8 mouse cellular contexts compared by ENCODE assay signal in genomic region chr19:36687843-36688637, GRCm38 (mm10). TPM values are rescaled to one million over a fixed set of nuclear protein-coding genes. Genes with fewer than 3 reads are reported as not detected.
DNase-seq lines count a peak whose midpoint lies in the region; ATAC-seq lines count a peak whose summit lies in the region.

No protein-coding gene starts in this region.

- no peaks in the 10 kb centered on the region for H3K9me3 ChIP-seq in forebrain, embryonic 16.5 days (ENCODE audit: control insufficient read depth, low read length)
- H3K9me3 ChIP-seq in midbrain, embryonic 14.5 days (ENCODE audit: control insufficient read depth, low read length), result no peaks in the 10 kb centered on the region

- 37% methylated on average over 8 of the region's 8 CpGs for WGBS in forebrain, embryonic 16.5 days
- WGBS in midbrain, embryonic 14.5 days, result 76% methylated on average over 8 of the region's 8 CpGs

- no peaks in the 10 kb centered on the region for H3K27me3 ChIP-seq in forebrain, embryonic 16.5 days (replicated peaks; ENCODE audit: control insufficient read depth, insufficient read depth, low read length)
- no peaks in the 10 kb centered on the region for H3K27me3 ChIP-seq in midbrain, embryonic 14.5 days (ENCODE audit: control insufficient read depth, insufficient read depth, low read length)

- peak; percentile 81 for ATAC-seq in forebrain, embryonic 16.5 days
- peak; percentile 41; the same call in 1 of the 2 replicates for ATAC-seq in midbrain, embryonic 14.5 days (ENCODE audit: low FRiP score, low TSS enrichment)
- no peak for ATAC-seq in CD4-positive, CD25-positive, alpha-beta regulatory T cell, adult 4 months

- H3K4me1 ChIP-seq in forebrain, embryonic 16.5 days (replicated peaks; ENCODE audit: control insufficient read depth, insufficient read depth, low read length), result peaks cover 14% of the 10 kb centered on the region
- peaks cover 6% of the 10 kb centered on the region for H3K4me1 ChIP-seq in midbrain, embryonic 14.5 days (ENCODE audit: control insufficient read depth, insufficient read depth, low read length)

- no peak overlapping the region for H3K9ac ChIP-seq in forebrain, embryonic 16.5 days (replicated peaks; ENCODE audit: low read depth, low read length)
- H3K9ac ChIP-seq in midbrain, embryonic 14.5 days (replicated peaks; ENCODE audit: low read length), result no peak overlapping the region

- no peaks in the 10 kb centered on the region for H3K36me3 ChIP-seq in forebrain, embryonic 16.5 days (ENCODE audit: control insufficient read depth, insufficient read depth)
- no peaks in the 10 kb centered on the region for H3K36me3 ChIP-seq in midbrain, embryonic 14.5 days (ENCODE audit: control insufficient read depth, insufficient read depth, low read length)

- H3K4me2 ChIP-seq in forebrain, embryonic 16.5 days (ENCODE audit: low read length), result no peak overlapping the region
- no peak overlapping the region for H3K4me2 ChIP-seq in midbrain, embryonic 14.5 days (ENCODE audit: low read length)

- H3K27ac ChIP-seq in forebrain, embryonic 16.5 days (ENCODE audit: low read length), result peak overlapping the region; percentile 64
- H3K27ac ChIP-seq in midbrain, embryonic 14.5 days (replicated peaks; ENCODE audit: low read depth, low read length), result 0 out of 2 replicates have a peak overlapping the region, but pooled peaks have one; percentile 42

- peak; percentile 43 for DNase-seq in right cerebral cortex, postnatal 14 days
- DNase-seq in right cerebral cortex, postnatal 25 days, result no peak
- DNase-seq in heart, postnatal 14 days, result peak; percentile 77 to 84
- DNase-seq in layer of hippocampus, adult 9-11 months, result peak; percentile 48
- peak; percentile 78 for DNase-seq in midbrain, embryonic 14.5 days
- DNase-seq in embryo, embryonic 10 days (ENCODE audit: low spot score), result no peak

- intact Hi-C loops in heart, postnatal 14 days (cut with DNase I), result loop anchor here (2.0 kb wide), 1 partner anchor 49 kb away; the partner anchor contains the start of gene Ppp1r3c

- H3K4me3 ChIP-seq in forebrain, embryonic 16.5 days (replicated peaks; ENCODE audit: low read length), result no peak overlapping the region
- no peak overlapping the region for H3K4me3 ChIP-seq in midbrain, embryonic 14.5 days (replicated peaks; ENCODE audit: low read depth, low read length)

RNA-seq across cellular contexts. Expression of gene Ppp1r3c, which starts 48.4 kb away (rescaled TPM):
- 9.0 and 10.3 TPM in 2 replicates for polyA plus RNA-seq in forebrain, embryonic 16.5 days (2015; fragmentation: Nextera tagmentation; extraction: Ambion mirVana)
- total RNA-seq in heart, postnatal 14 days (2021), result 10 to 100 TPM; 91.5 to 98.3 TPM
- 10.3 and 14.4 TPM in 2 replicates for polyA plus RNA-seq in midbrain, embryonic 14.5 days (2014; fragmentation: Nextera tagmentation; extraction: Ambion mirVana)
- not detected for polyA plus RNA-seq in CD4-positive, CD25-positive, alpha-beta regulatory T cell, adult 4 months (2017; shearing (Covaris generic))

Comparison
In these comparisons a context has a peak if more than half of its experiments do, and no peak if none do; other contexts are left out.
1. DNase-seq: peak in right cerebral cortex, postnatal 14 days (single experiment), heart, postnatal 14 days (2 of 2), layer of hippocampus, adult 9-11 months (single experiment) and midbrain, embryonic 14.5 days (single experiment); none in right cerebral cortex, postnatal 25 days (single experiment) and embryo, embryonic 10 days (single experiment).